Mouse (Mus musculus) ovary, postnatal 36 days (tissue): ENCODE results near the gene Bicd1.
"Not testable (repeated sequence)": the region's sequence is repeated elsewhere in the genome, so short reads cannot be mapped to it uniquely, and the experiment has no call there.

Experiments used
- DNase-seq: peaks from one replicate; pipeline ENCODE4 v3.0.0; 2022; ENCODE audit warnings: low spot score, mixed read lengths

The Bicd1 gene

GRCm38 (mm10) chr6:149408833-149409332 is at the start of gene Bicd1:
Bicd1 (plus strand) TSS chr6:149408886.
- peak; percentile 80 for DNase-seq

GRCm38 (mm10) chr6:149362533-149362932 is 46.2 kb upstream of the Bicd1 start:
- not testable (repeated sequence) for DNase-seq

- DNase-seq = not testable (repeated sequence)
Observed at GRCm38 (mm10) chr6:149365975-149366374, 42.7 kb upstream of the Bicd1 start.

- DNase-seq = no peak
Observed at GRCm38 (mm10) chr6:149366403-149366802, 42.3 kb upstream of the Bicd1 start.

- DNase-seq = peak; percentile 56
Observed at GRCm38 (mm10) chr6:149374986-149375457, 33.7 kb upstream of the Bicd1 start.

GRCm38 (mm10) chr6:149383531-149383930 is 25.2 kb upstream of the Bicd1 start:
- DNase-seq = no peak

- DNase-seq = no peak
Observed at GRCm38 (mm10) chr6:149386389-149386788, 22.3 kb upstream of the Bicd1 start.

- not testable (repeated sequence) for DNase-seq
Observed at GRCm38 (mm10) chr6:149389626-149390025, 19.1 kb upstream of the Bicd1 start.

GRCm38 (mm10) chr6:149399396-149399795 is 9.3 kb upstream of the Bicd1 start:
- DNase-seq = no peak

- DNase-seq = no peak
Observed at GRCm38 (mm10) chr6:149409341-149409740, 655 bp downstream of the Bicd1 start.

GRCm38 (mm10) chr6:149409845-149410244 is 1.2 kb downstream of the Bicd1 start:
- DNase-seq = no peak

GRCm38 (mm10) chr6:149413256-149413655 is 4.6 kb downstream of the Bicd1 start:
- no peak for DNase-seq

GRCm38 (mm10) chr6:149424748-149425147 is 16.1 kb downstream of the Bicd1 start:
- DNase-seq = no peak

GRCm38 (mm10) chr6:149439140-149439539 is 30.5 kb downstream of the Bicd1 start:
- no peak for DNase-seq

GRCm38 (mm10) chr6:149442884-149443283 is 34.2 kb downstream of the Bicd1 start:
- DNase-seq = no peak

- no peak for DNase-seq
Observed at GRCm38 (mm10) chr6:149445854-149446253, 37.2 kb downstream of the Bicd1 start.

- DNase-seq = no peak
Observed at GRCm38 (mm10) chr6:149457324-149457723, 48.6 kb downstream of the Bicd1 start.

GRCm38 (mm10) chr6:149460971-149461370 is 52.3 kb downstream of the Bicd1 start:
- no peak for DNase-seq

- DNase-seq = no peak
Observed at GRCm38 (mm10) chr6:149471477-149471876, 62.8 kb downstream of the Bicd1 start.

- DNase-seq = not testable (repeated sequence)
Observed at GRCm38 (mm10) chr6:149472441-149472840, 63.8 kb downstream of the Bicd1 start.

- not testable (repeated sequence) for DNase-seq
Observed at GRCm38 (mm10) chr6:149481868-149482267, 73.2 kb downstream of the Bicd1 start.

GRCm38 (mm10) chr6:149494662-149495061 is 86.0 kb downstream of the Bicd1 start:
- DNase-seq = no peak

- DNase-seq = no peak
Observed at GRCm38 (mm10) chr6:149495925-149496324, 87.2 kb downstream of the Bicd1 start.
